Mouse (Mus musculus) spleen, adult 18-20 months (tissue): ENCODE measurements at regions not wholly inside any gene's neighbourhood (a gene's known extent, or its start where the extent isn't known, plus 50 kb on each side); places are given as distances from the start of the nearest gene placed in this dataset.

Experiments
- DNase-seq, 2 experiments: peaks; one replicate each; pipeline ENCODE4 v3.0.0; 2022; ENCODE audit warnings: mixed read lengths in 2 of 2

DNA sequence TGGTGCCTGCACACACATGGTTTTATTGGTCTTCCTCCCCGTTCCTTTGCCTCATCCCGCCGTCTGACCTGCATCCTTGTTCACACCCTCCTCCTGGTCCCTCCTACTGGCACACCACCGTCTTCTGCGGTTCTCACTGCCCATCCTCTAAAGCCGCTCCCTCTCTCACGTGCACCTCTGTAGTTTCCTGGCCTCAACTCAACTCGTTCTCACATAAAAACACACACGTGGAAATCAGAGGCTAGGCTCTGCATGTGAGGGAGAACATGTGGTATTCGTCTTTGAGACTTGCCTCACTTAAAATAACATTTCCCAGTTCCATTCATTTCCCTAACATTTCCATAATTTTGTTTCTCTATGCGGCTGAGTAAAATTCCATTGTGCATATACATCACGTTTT is 69.5 kb downstream of the Aldh8a1 start:
- DNase-seq: no peak

DNA sequence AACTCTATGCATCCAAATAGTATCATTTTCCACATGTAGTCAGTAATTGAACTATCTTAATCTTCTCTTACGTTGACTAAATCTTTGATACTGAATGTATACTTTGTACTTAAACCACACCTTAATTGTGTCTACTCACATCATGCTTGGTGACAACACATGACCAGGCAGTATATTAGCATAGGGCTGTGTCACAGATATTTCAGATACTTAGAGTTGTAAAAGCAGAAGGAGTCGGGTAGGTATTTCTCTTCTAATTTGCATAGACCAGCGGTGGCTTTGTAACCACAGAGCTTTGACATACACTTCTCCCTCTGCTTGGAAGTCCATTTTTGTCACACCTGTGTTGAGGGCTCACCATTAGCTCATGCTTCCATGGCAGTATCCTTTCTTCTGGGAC is 71.0 kb downstream of the Aldh8a1 start:
- no peak for DNase-seq

DNA sequence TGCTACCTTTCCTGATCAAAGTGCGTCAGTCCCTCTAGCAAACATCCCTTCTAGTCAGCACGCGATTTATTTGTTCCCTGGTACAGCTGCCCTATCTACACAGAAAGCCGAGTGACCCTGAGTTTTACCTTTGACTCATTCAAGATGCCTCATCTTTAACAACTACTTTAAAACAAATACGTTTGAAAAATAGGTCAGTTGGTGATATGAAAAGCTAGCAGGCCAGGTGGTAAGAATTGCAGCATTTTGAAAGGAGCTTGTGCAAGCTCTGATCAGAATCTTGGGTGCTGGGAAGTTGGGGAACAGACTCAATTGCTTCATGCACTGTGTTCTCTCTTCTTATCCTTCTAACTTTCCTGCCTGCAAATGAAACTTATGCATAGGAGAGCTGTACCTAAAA is 71.9 kb downstream of the Aldh8a1 start:
- no peak for DNase-seq

DNA sequence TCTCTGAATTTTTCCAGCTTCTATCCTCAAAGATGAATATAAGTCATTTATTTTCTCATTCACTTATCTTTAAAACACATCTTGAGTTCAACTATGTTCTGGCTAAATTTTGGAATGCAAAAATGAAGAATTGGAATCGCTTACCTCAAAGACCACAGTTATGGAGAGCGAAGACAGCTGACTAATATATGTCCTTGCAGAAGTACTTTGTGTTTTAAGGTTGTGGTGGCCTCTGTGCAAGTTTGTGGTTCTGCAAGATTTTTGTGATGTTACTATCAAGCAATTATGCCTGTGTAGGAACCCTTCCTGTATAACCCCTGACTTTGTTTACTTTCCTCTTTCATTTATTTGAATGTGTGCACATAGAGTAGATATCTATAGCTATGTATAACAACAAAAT is 75.5 kb downstream of the Aldh8a1 start:
- DNase-seq: no peak

DNA sequence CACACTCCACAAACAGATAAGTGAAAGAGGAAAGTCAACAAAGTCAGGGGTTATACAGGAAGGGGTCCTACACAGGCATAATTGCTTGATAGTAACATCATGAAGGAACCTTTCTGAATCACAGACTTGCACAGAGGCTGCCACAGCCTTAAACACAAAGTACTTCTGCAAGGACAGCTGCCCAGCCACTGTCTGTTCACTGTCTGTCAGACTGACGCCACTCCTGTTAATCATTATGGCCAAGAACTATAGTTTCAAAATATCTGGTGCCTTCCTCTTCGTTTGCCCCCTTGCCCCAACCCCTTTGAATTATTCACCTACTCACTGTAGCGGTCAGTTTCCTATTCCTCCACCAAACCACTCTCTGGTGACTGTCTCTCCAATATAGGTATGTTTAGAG is 76.4 kb downstream of the Aldh8a1 start:
- no peak for DNase-seq

DNA sequence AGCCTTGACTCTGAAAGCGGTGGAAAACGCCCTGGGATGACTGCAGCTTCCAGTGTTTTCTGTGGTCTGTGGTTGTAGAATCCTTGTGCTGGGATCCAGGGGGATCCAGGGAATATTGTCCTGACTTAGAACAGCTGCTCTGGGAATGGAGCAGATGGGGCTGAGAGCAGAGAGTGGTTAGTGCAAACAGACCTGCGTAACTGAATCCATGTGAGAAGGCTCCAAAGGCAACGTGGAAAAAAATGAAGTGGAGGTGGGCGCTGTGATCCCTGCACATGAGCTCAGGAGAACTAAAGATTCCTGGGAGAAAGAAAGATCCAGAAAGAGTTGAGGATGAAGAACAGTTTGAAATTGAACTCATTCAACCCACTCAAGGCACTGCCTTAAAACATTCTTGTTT is 77.1 kb downstream of the Aldh8a1 start:
- DNase-seq: no peak

DNA sequence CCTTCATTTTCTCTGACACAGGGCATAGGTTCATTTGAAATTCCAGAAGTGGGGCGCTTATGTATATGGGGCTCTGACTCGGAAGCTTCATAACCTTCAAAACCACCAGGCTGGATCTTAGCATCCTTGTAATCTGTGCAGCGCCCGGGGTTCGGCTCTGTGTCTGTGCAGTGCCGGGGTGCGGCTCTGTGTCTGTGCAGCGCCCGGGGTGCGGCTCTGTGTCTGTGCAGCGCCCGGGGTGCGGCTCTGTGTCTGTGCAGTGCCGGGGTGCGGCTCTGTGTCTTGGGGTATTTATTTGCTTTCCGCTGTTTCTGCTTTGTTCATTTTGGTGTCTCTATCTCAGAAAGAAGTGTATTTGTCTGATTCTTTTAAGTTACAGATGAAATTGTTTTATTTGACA is 77.7 kb downstream of the Aldh8a1 start:
- no peak for DNase-seq

DNA sequence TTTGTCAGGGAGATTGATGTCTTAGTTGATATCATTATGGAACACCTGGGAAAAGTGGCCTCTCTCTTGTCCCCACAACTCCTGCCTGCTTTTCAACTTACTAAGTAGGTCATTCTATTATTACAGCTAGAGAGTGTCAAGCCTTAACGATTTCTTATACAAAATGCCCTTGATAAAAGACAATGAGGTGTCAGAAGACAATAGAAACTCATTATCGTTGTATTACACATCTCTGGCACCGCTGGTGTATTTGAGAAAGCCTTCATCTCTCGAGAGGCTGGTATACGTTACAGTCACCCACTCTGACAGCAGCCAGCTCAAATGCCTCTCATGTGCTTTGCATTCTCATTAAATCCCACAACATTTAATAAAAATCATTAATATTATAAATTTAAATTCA is 78.8 kb downstream of the Aldh8a1 start:
- DNase-seq: no peak

DNA sequence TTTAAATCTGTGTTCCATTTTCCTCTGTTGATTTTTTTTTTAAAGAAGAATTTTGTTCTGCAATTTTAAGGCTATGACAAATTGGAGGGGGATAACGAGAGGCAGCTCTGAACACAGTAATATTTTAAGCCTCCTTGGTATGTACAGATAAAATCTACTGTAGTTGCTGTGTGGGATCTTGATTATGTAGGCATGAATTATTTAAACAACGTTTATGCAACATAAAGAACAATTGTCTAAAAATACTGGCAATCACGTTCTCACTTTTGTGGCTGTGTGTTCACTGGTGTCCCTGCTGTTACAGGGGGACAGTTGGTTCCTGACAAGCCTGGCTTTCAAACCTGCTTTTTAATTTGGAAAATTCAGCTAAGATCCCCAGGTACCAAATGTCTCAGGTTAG is 79.3 kb downstream of the Aldh8a1 start:
- no peak for DNase-seq

DNA sequence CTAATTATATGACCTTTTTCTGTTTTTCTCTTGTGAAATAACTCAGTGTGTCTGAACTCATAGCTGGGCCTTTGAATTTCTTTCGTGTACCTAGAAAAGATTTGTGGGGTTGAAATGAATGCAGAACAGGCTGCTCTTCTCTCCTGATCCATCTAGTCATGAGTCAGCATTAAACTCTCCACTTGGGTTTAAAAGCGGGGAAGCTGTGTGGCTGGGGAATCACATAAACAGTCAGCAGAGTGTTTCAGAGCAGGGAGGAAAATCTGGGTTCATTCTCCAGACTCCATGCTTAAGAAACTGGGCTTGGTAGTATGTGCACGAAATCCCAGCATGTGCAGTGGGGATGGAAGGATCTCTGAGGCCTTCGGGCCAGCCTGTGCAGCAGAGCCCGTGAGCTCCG is 79.9 kb downstream of the Aldh8a1 start:
- no peak for DNase-seq

DNA sequence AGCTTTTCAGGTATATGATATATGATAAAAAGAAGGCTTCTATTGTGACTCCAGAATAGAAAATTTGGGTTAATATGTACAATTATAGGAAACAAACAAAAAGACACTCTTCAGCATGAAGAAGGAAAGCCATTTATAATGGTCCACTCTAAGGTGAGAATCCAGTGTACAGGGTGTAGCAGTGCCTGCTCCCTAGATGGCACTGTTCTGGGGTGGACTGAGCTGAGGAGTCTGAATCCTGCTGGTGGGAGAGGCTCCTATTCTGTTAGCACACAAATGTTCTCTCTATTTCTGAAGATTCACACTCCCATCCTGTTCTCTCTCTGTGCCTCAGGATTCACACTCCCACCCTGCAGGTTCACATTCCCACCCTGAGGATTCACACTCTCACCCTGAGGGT is 81.5 kb downstream of the Aldh8a1 start:
- DNase-seq: no peak

DNA sequence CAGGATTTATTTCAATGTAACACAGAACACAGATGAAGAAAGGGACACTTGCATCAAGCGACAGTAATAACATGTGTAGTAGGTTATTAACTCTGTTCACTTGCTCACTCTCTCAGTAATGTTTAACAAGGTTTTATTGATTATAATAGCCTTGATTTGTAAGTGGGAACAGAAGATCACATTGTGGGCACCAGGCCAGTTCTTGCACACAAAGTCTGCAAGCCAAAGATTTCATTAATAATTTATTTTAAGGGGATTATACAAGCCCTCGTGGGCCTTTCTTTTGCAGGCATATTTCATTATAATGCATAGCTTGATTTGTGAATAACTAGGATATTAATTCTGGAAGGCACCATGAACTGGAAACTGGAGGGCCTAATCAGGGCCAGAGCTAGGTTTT is 83.0 kb downstream of the Aldh8a1 start:
- DNase-seq: no peak

DNA sequence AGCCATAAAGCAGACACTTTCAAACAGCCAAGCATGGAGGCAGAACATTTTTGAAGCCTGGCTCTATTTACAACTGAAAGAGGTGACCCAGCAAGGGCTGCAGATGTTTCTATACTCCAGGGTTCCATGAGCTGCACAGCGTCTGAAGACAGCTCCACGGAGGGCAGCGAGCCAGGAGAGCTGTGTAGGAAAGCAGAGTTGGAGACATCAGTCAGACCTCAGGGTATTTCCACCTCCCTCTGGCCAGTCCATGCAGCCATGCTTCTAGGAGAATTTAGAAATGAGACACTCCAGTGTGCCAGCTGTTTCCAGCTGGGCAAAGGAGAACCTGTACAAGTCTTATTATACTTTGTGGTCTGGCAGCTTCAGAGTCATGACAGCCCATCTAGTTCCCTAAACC is 85.8 kb downstream of the Aldh8a1 start:
- no peak for DNase-seq

DNA sequence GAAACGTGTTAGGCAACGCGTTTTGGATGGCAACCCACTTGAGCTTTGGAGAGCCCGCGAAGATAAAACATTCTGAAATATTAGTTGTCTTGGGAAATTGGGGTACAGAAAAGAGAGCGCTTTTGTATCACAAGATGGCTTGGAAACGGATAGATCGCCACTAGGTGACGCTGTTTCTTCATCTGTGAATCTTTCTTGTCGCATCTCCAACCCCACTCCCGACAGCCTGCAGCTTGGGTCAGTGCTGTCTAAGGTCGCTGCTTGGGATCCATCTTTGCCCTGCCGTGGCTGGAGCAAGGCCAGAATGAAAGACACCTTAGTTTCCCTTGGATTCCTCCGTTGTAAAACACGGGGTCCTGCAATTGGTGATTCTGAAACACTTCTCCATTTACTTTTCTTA is 88.3 kb downstream of the Aldh8a1 start:
- DNase-seq: peak; percentile 31 to 77

DNA sequence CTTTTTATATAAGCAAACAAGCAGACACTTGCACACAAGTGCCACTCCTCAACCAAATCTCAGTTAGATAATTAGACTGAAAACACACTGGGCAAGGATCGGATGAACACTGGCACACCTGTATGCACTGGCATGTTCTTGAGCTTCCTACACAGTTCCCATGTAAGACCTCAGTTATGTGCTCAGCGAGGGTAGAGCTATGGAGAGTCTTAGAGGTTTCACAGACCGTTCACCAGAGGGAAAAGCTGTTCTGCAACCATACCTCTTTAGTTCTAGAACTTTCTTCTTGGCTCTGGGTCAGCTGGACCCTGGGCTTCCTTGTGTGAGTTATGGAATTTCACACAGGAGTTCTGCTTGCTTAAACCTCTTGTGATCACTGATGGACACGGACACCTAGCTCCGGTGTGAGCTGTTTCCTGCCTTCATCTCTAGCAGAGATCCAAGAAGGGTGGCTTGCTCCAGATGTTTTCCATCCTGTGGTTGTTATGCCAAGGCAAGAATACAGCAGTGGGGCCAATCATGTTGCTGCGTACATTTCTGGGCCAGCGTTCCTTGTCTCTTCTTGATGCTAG is 88.8 kb downstream of the Aldh8a1 start:
- DNase-seq: no peak

DNA sequence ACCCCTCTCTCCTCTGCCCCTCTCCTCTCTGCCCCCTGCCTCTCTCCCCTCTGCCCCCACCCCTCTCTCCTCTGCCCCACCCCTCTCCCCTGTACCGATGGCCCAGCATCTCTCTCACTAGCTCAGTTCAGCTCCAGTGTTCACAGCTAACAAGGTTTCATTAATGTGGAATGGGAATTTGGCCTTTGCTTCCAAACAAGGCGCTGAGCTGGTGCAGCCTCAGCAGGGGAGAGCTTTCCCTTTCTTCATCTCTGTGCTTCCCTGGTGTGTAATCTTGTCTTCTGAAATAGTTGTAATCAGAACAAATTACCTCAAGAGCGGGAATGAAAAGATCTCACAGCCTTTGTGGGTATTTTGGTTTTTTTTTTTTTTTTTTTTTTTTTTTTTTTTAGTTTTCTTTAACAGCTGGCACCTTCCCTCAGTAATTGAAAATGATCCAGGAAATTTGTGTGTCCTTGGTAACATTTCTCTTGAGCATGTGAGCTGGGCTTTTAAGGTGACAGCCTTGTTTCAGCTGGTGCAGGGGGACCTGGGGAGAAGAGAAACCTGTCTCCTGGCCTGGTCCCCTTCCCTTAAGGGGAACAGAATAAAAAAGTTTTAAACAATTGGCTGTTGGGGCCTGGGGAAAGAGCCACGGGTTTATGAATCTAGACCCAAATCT is 90.5 kb downstream of the Aldh8a1 start:
- no peak for DNase-seq

DNA sequence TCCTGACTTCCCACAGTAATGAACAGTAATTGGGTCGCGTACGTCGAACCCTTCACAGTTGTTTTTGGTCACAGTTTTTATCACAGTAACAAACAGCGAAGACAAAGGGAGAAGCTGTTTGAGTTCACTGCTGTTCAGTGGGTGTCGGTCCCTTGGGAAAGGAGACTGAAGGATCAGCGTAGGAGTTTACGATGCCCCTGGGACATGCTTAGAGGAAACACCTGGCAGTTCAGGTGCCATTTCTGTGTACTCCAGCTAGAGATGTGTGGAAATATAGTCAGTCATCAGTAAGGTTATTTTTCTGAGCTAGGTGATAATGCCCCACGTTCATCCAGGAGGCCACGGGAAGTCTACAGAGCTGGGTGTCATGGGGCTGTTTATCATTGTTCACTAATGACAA is 91.3 kb downstream of the Aldh8a1 start:
- DNase-seq: no peak

DNA sequence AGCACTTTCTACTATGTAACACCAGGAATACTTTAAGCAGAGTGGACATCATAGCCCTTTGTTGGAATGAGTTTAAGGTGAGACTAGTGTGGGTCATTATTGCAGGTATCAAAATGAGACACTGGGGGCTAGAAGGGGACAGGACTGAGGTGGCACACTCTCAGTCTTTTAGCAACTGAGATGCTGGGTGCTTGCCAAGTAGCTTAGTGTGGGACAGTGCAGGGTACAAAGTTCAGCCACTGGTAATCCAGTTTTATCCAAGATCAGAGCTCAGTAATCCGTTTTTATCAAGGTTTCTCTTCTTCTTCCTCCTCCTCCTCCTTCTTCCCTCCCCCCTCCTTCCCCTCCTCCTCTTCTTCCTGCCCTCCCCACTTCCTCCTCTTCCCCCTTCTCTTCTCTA is 92.9 kb downstream of the Aldh8a1 start:
- no peak for DNase-seq

DNA sequence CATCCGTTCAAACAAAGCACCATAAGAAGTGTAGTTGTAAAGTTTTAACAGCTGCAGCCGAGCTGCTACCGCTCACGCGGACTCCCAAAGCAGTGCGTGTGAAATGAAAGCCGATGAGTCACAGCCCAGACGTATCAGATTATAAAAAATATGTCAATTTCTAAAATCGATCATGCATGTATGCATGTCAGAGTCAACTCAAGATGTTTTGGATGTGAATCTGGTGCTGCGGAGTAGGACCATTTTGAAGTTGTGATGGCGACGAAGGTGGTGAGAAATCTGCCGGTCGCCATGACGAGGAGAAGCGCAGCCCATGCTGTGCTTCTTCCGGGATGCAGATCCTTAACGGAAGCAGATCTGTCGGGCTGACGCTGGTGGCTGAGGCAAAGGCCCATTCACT is 93.5 kb downstream of the Aldh8a1 start:
- no peak for DNase-seq

DNA sequence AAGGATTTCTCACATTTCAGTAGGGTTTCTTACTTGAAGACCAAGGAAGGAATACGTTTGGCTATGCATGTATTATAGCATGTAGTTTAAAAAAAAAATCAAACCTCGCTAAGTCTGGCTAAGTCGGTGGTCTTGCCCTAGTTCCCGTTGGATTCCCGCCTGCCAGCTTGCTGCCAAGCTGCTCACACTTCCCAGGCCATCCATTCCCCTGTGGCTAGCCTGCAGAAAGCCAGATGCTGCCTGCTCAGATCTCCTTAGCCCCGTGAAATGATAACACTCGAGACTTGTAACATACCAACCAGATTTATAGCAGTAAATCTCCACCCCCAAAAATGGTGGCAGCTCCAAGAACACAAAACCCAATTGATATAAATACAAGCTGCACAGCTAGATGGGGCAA is 97.2 kb downstream of the Aldh8a1 start:
- DNase-seq: no peak

DNA sequence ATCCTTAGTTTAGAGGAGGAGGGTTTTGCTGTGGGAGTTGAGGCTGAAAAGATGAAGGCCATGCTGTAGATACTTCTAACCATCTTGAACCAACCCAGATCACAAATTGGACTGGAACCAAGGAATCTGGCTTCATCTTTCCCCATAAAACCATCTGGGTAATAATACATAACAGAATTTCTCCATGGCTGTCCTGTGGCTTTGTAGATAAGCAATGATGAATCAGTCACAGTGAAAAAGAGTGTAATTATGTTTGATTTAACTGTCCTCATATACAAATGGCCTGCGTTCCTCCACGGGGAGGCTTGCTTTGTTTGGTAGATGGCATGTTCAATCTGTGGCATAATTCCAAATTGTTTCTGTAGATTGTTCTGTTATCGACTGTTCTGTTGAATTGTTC is 100.9 kb downstream of the Aldh8a1 start:
- no peak for DNase-seq

DNA sequence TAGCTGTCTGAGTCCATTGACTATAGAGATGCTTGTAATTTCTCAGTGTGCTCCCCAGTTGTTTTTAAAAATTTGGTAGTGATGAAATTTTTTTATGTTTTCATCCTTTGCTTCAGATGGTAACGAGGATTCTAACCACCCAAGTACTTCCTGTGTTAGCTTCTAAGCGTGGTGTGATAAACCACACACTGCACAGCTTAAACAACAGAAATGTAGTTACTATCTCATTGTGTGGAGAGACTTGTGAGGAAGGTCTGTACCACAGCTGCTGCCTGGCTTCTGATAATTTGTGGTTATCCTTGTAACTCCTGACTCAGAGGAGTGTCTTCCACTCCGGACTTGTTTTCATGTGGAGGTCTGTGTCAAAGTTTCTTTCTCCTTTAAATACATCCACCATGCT is 102.3 kb downstream of the Aldh8a1 start:
- no peak for DNase-seq

DNA sequence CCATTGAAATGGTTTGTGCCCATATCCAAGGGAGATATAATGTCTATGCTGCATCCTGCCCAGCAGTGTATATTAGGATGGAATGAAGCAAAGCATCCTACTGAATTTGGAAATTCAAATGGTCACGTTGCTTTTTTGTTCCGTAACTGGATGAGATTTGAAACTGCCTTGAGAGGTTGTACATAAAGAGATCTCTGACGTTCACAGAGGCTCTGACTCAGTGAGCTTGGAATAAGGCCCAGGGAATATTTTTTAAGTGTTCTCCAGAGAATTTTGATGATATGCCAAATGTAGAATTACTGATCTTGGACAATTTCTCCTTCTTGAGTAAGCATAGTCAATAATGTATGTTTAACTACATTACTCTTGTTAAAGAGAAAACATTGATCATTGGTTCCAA is 104.2 kb downstream of the Aldh8a1 start:
- no peak for DNase-seq

DNA sequence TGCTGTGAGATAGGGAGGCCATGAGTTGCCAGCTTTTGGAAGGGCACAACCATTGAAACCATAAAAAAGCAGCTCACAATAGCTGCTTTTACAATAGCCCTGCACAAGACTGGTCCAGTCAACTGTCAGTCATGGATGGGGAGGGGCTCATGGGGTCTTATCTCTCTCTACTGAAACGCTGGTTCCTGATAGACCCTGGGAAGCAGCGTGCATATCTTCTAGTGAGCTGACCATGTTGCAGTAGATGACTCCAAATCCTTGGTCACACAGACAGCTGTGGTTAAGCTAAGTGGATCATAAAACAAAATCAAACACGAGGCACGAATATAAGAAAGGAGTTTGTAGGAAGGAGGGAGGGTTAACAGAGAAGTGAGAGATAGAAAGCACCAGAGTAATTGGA is 105.0 kb downstream of the Aldh8a1 start:
- DNase-seq: no peak

DNA sequence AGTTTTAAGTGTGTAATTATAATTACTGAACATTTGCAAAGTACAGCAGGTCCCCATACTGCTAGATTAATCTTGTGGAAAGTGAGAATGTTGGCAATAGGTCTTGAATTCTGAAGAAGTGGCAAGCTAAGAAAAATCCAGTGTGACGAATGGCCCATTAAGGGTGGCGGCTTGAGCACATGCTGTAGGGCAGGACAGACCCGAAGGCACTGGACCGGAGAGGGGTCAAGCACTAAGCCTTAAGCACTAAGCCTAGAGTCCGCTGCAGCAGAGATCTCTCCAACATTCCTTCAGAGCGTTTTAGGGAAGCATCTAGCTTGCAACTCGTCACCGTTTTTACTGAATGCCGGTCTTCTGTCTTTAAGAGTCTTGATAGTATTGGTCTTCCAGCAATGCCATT is 105.6 kb downstream of the Aldh8a1 start:
- no peak for DNase-seq
